20 mouse cellular contexts compared by ENCODE assay signal in genomic region chr5:122521130-122521473, GRCm38 (mm10). TPM values are rescaled to one million over a fixed set of nuclear protein-coding genes. Genes with fewer than 3 reads are reported as not detected.
DNase-seq lines count a peak whose midpoint lies in the region; ATAC-seq and TF ChIP-seq lines count a peak whose summit lies in the region.
"Had no signal": no experiment of that assay in that cellular context is flagged by ENCODE, and none has a peak within 500 bp of the region (broad histone marks: within the 10 kb centered on the region; RNA-seq: fewer than 3 reads in every experiment).

No protein-coding gene starts in this region.

- no peak overlapping the region for H3K4me3 ChIP-seq in liver, postnatal 0 days (ENCODE audit: low read depth, low read length)
- no peak overlapping the region for H3K4me3 ChIP-seq in liver, embryonic 11.5 days (ENCODE audit: low read depth, low read length)
- H3K4me3 ChIP-seq in heart, embryonic 13.5 days = no peak overlapping the region
- H3K4me3 ChIP-seq in heart, postnatal 0 days (ENCODE audit: low read depth, low read length) = no peak overlapping the region
- H3K4me3 ChIP-seq in forebrain, embryonic 16.5 days (replicated peaks; ENCODE audit: low read length) = no peak overlapping the region
- H3K4me3 ChIP-seq: embryonic facial prominence, embryonic 12.5 days; gastrocnemius, adult 2 months; hindbrain, embryonic 15.5 days had no signal

- H3K36me3 ChIP-seq in liver, postnatal 0 days (replicated peaks; ENCODE audit: insufficient read depth, low read length) = no peaks in the 10 kb centered on the region
- no peaks in the 10 kb centered on the region for H3K36me3 ChIP-seq in liver, embryonic 11.5 days (ENCODE audit: control insufficient read depth, insufficient read depth, low read length)
- no peaks in the 10 kb centered on the region for H3K36me3 ChIP-seq in heart, embryonic 13.5 days
- H3K36me3 ChIP-seq in heart, postnatal 0 days (replicated peaks; ENCODE audit: control insufficient read depth, insufficient read depth, low read length) = no peaks in the 10 kb centered on the region
- H3K36me3 ChIP-seq in forebrain, embryonic 16.5 days (ENCODE audit: control insufficient read depth, insufficient read depth) = no peaks in the 10 kb centered on the region
- H3K36me3 ChIP-seq: embryonic facial prominence, embryonic 12.5 days; hindbrain, embryonic 15.5 days had no signal

- no peak for DNase-seq in liver, postnatal 0 days
- DNase-seq in liver, embryonic 11.5 days (ENCODE audit: low spot score) = no peak
- DNase-seq in heart, postnatal 0 days (ENCODE audit: low spot score) = peak; percentile 93
- peak; percentile 80 for DNase-seq in heart, postnatal 4 days
- DNase-seq in adrenal gland, adult 2 months = no peak
- DNase-seq in right cerebral cortex, postnatal 10 days (ENCODE audit: low spot score in 2 of 2) = no peak
- DNase-seq: adrenal gland, adult 8-10 months; cerebellum, adult 11 months; cerebellum, adult 9-10 months; cerebellum, postnatal 25 days; forebrain, postnatal 0 days; gastrocnemius, adult 2 months; gastrocnemius, postnatal 25 days had no signal

- no peak overlapping the region for H3K27ac ChIP-seq in liver, postnatal 0 days (ENCODE audit: low read depth)
- no peak overlapping the region for H3K27ac ChIP-seq in liver, embryonic 11.5 days (ENCODE audit: low read depth, low read length)
- peak overlapping the region; percentile 93 for H3K27ac ChIP-seq in heart, embryonic 13.5 days (replicated peaks)
- H3K27ac ChIP-seq in heart, postnatal 0 days (ENCODE audit: low read depth) = peak overlapping the region; percentile 94
- no peak overlapping the region for H3K27ac ChIP-seq in forebrain, embryonic 16.5 days (ENCODE audit: low read length)
- H3K27ac ChIP-seq: embryonic facial prominence, embryonic 12.5 days; gastrocnemius, adult 2 months; hindbrain, embryonic 15.5 days had no signal

- WGBS in liver, postnatal 0 days (ENCODE audit: insufficient replicate concordance) = 71% methylated on average over 3 of the region's 3 CpGs
- 37% methylated on average over 3 of the region's 3 CpGs for WGBS in liver, embryonic 11.5 days
- 10% methylated on average over 3 of the region's 3 CpGs for WGBS in heart, embryonic 13.5 days
- 16% methylated on average over 3 of the region's 3 CpGs for WGBS in heart, postnatal 0 days
- 44% methylated on average over 3 of the region's 3 CpGs for WGBS in forebrain, embryonic 16.5 days

- no peaks in the 10 kb centered on the region for H3K9me3 ChIP-seq in liver, postnatal 0 days (ENCODE audit: low read length)
- H3K9me3 ChIP-seq in liver, embryonic 11.5 days (ENCODE audit: control insufficient read depth, low read length) = no peaks in the 10 kb centered on the region
- H3K9me3 ChIP-seq in heart, embryonic 13.5 days = no peaks in the 10 kb centered on the region
- no peaks in the 10 kb centered on the region for H3K9me3 ChIP-seq in heart, postnatal 0 days (replicated peaks; ENCODE audit: control insufficient read depth, low read length)
- no peaks in the 10 kb centered on the region for H3K9me3 ChIP-seq in forebrain, embryonic 16.5 days (ENCODE audit: control insufficient read depth, low read length)
- H3K9me3 ChIP-seq: embryonic facial prominence, embryonic 12.5 days; hindbrain, embryonic 15.5 days had no signal

- H3K27me3 ChIP-seq in liver, postnatal 0 days (ENCODE audit: insufficient read depth, low read length) = no peaks in the 10 kb centered on the region
- H3K27me3 ChIP-seq in liver, embryonic 11.5 days (replicated peaks; ENCODE audit: control insufficient read depth, insufficient read depth, low read length) = no peaks in the 10 kb centered on the region
- no peaks in the 10 kb centered on the region for H3K27me3 ChIP-seq in heart, embryonic 13.5 days (replicated peaks)
- no peaks in the 10 kb centered on the region for H3K27me3 ChIP-seq in heart, postnatal 0 days (ENCODE audit: control insufficient read depth, insufficient read depth, low read length)
- no peaks in the 10 kb centered on the region for H3K27me3 ChIP-seq in forebrain, embryonic 16.5 days (replicated peaks; ENCODE audit: control insufficient read depth, insufficient read depth, low read length)
- H3K27me3 ChIP-seq: embryonic facial prominence, embryonic 12.5 days; hindbrain, embryonic 15.5 days; Patski had no signal

- H3K4me2 ChIP-seq in liver, postnatal 0 days (ENCODE audit: low read depth, low read length) = 0 out of 2 replicates have a peak overlapping the region, but pooled peaks have one; percentile 22
- H3K4me2 ChIP-seq in liver, embryonic 11.5 days = no peak overlapping the region
- peak overlapping the region; percentile 52 for H3K4me2 ChIP-seq in heart, embryonic 13.5 days
- H3K4me2 ChIP-seq in heart, postnatal 0 days (ENCODE audit: low read depth, low read length) = 0 out of 2 replicates have a peak overlapping the region, but pooled peaks have one; percentile 14
- H3K4me2 ChIP-seq in forebrain, embryonic 16.5 days (ENCODE audit: low read length) = no peak overlapping the region
- H3K4me2 ChIP-seq: embryonic facial prominence, embryonic 12.5 days; hindbrain, embryonic 15.5 days had no signal

- no peak overlapping the region for H3K9ac ChIP-seq in liver, postnatal 0 days (replicated peaks)
- H3K9ac ChIP-seq in liver, embryonic 11.5 days (ENCODE audit: low read depth, low read length) = no peak overlapping the region
- H3K9ac ChIP-seq in heart, embryonic 13.5 days = no peak overlapping the region
- H3K9ac ChIP-seq in heart, postnatal 0 days (replicated peaks; ENCODE audit: low read depth, low read length) = no peak overlapping the region
- no peak overlapping the region for H3K9ac ChIP-seq in forebrain, embryonic 16.5 days (replicated peaks; ENCODE audit: low read depth, low read length)
- H3K9ac ChIP-seq: embryonic facial prominence, embryonic 12.5 days; forebrain, postnatal 0 days; hindbrain, embryonic 15.5 days had no signal

- H3K4me1 ChIP-seq in liver, postnatal 0 days (ENCODE audit: insufficient read depth) = peaks cover 12% of the 10 kb centered on the region
- H3K4me1 ChIP-seq in liver, embryonic 11.5 days (replicated peaks; ENCODE audit: control insufficient read depth, insufficient read depth, low read length) = no peaks in the 10 kb centered on the region
- peaks cover 79% of the 10 kb centered on the region for H3K4me1 ChIP-seq in heart, embryonic 13.5 days
- peaks cover 55% of the 10 kb centered on the region for H3K4me1 ChIP-seq in heart, postnatal 0 days (ENCODE audit: control insufficient read depth, insufficient read depth)
- no peaks in the 10 kb centered on the region for H3K4me1 ChIP-seq in forebrain, embryonic 16.5 days (replicated peaks; ENCODE audit: control insufficient read depth, insufficient read depth, low read length)

- no peak for ATAC-seq in liver, postnatal 0 days
- no peak for ATAC-seq in liver, embryonic 11.5 days (replicated peaks; ENCODE audit: low FRiP score)
- ATAC-seq in heart, embryonic 13.5 days (ENCODE audit: extremely low read depth, insufficient number of reproducible peaks, low FRiP score, low TSS enrichment) = peak; percentile 43
- ATAC-seq in heart, postnatal 0 days (ENCODE audit: insufficient read depth, low read depth) = peak; percentile 89
- no peak for ATAC-seq in forebrain, embryonic 16.5 days
- ATAC-seq: activated CD4-positive, CD25-positive, alpha-beta regulatory T cell, adult 4 months; forebrain, postnatal 0 days; intestine, embryonic 16.5 days; Patski had no signal

- no peak for TF ChIP-seq EP300 in liver, postnatal 0 days (IDR thresholded peaks at IDR 0.05; ENCODE audit: low read depth)
- peak; percentile 89 for TF ChIP-seq EP300 in heart, postnatal 0 days (IDR thresholded peaks at IDR 0.05; ENCODE audit: low read depth)

- no peak for TF ChIP-seq CTCF in liver, postnatal 0 days (IDR thresholded peaks at IDR 0.05; ENCODE audit: low read depth)
- TF ChIP-seq CTCF in heart, postnatal 0 days (IDR thresholded peaks at IDR 0.05; ENCODE audit: low read depth) = no peak

RNA-seq across cellular contexts. Expression of gene Atp2a2, which starts 19.1 kb away (rescaled TPM):
- 13.5 and 14.8 TPM in 2 replicates for polyA plus RNA-seq in liver, postnatal 0 days (2015; fragmentation: Nextera tagmentation; extraction: Ambion mirVana)
- 45.2 and 46.8 TPM in 2 replicates for polyA plus RNA-seq in liver, embryonic 11.5 days (2014; fragmentation: Nextera tagmentation; extraction: Ambion mirVana)
- polyA plus RNA-seq in heart, embryonic 13.5 days (2015; fragmentation: Nextera tagmentation; extraction: Ambion mirVana) = 221 and 227 TPM in 2 replicates
- 2,277 and 2,295 TPM in 2 replicates for total RNA-seq in heart, postnatal 0 days (2014; rRNA removed; ENCODE audit: low replicate concordance)
- polyA plus RNA-seq in heart, postnatal 0 days (2015; fragmentation: Nextera tagmentation; extraction: Ambion mirVana) = 706 and 785 TPM in 2 replicates
- 1,000 to 10,000 TPM; 5,023 to 5,799 TPM for total RNA-seq in heart, postnatal 4 days (2021)
- 39.6 and 42.8 TPM in 2 replicates for polyA plus RNA-seq in forebrain, embryonic 16.5 days (2015; fragmentation: Nextera tagmentation; extraction: Ambion mirVana)
- total RNA-seq in adrenal gland, adult 2 months (2021) = 100 to 1,000 TPM; 159 to 186 TPM
- 50.5 and 66.8 TPM in 2 replicates for polyA plus RNA-seq in adrenal gland, adult 2 months (2012; rRNA removed)

Comparison
In these comparisons a context has a peak if more than half of its experiments do, and no peak if none do; other contexts are left out.
1. H3K4me2 ChIP-seq: peak in liver, postnatal 0 days (single experiment), heart, embryonic 13.5 days (single experiment) and heart, postnatal 0 days (single experiment); none in liver, embryonic 11.5 days (single experiment) and forebrain, embryonic 16.5 days (single experiment).
2. ATAC-seq: peak in heart, embryonic 13.5 days (single experiment) and heart, postnatal 0 days (single experiment); none in liver, postnatal 0 days (single experiment), liver, embryonic 11.5 days (single experiment) and forebrain, embryonic 16.5 days (single experiment).
3. DNase-seq: peak in heart, postnatal 0 days (single experiment) and heart, postnatal 4 days (single experiment); none in liver, postnatal 0 days (single experiment), liver, embryonic 11.5 days (single experiment), adrenal gland, adult 2 months (single experiment) and right cerebral cortex, postnatal 10 days (0 of 2).
4. H3K27ac ChIP-seq: peak in heart, embryonic 13.5 days (single experiment) and heart, postnatal 0 days (single experiment); none in liver, postnatal 0 days (single experiment), liver, embryonic 11.5 days (single experiment) and forebrain, embryonic 16.5 days (single experiment).